Mouse (Mus musculus) frontal cortex, postnatal 36 days (tissue): ENCODE measurements around the gene Tomm40.
"Not testable (repeated sequence)": the region's sequence is repeated elsewhere in the genome, so short reads cannot be mapped to it uniquely, and the experiment has no call there.

Experiments used
- DNase-seq, 2 experiments: peaks; one replicate each; pipeline ENCODE4 v3.0.0; 2022; ENCODE audit warnings: low spot score in 2 of 2

Tomm40 gene

GRCm38 (mm10) chr7:19686927-19687583, 28.2 kb downstream of the Tomm40 start:
- DNase-seq = not testable (repeated sequence)

DNA sequence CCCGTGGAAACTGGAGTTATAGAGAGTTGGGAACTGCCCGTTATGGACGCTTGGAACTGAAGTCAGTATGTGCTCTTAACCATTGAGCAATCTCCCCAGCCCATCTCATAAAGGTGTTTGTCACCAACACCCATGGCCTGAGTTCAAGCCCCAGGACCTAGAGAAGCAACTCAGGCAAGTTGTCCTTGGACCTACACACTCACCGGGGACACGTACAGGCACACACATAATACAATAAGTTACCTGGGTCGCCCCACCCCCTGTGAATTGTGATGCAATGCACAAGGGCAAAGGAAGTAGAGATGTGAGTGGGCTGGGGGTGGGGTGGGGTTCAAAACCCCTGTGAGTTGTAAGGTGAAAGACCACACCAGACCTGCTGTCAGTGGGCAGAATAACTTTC, 28.7 kb downstream of the Tomm40 start:
- no peak for DNase-seq

- DNase-seq = no peak
These were observed 29.9 kb downstream of the Tomm40 start for GRCm38 (mm10) chr7:19685374-19685773.

- no peak for DNase-seq
These were observed 31.5 kb downstream of the Tomm40 start for GRCm38 (mm10) chr7:19683771-19684201.

- DNase-seq = no peak
These were observed 32.3 kb downstream of the Tomm40 start for GRCm38 (mm10) chr7:19682979-19683378.

DNA sequence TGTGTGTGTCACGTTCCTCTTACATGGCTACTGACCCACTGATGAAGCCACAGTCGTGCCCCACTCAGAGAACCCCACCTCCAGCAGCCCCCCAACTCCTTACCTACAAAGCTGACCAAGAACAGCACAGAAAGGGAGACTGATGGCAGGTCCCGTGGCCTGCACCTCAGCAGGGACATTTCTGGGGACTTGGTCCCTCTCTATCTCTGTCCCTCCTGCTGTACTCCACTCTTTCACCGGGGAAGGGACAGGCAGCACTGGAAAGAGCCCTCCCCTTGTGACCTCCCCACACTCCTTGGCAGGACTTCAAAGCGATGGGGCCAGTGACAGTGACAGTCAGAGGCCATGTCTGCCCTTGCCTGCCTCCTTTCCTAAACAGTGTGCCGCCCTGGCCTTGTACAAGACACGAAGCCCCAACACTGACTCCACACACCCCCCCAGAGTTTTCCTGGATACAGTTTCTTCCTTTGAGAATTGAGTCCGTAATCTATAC, 34.0 kb downstream of the Tomm40 start, which contains the start of the genes Gm44805 and Apoc4:
TSS of gene Gm44805 (minus strand) at position 222 of the 493 bp plus-strand sequence.
TSS of gene Apoc4 (minus strand) at position 278 of the 493 bp plus-strand sequence.
- no peak for DNase-seq

GRCm38 (mm10) chr7:19680702-19681101, 34.5 kb downstream of the Tomm40 start:
- DNase-seq = no peak

GRCm38 (mm10) chr7:19678901-19679300, 36.3 kb downstream of the Tomm40 start:
- no peak for DNase-seq

DNA sequence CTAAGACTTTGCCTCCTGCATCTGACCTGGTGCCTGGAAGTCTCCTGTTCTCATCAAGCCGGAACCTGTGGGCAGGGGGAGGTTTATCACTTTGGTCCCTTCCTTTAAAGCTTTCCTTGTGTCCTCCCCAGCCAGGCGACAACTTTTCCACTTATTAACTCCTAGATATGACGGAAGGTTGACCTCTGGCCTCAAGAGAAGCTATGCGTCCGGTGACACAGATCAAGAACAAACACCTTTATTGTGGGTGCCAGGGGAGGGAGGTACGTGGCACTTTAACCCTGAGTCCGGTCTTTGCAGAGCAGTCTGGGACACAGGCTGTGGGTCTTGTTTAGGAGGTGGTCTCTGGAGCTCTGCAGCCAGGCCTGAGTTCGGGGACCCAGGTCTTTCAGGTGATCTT, 37.4 kb downstream of the Tomm40 start, which contains the start of gene Apoc2:
TSS of gene Apoc2 (minus strand) at position 70 of the 400 bp plus-strand sequence.
- DNase-seq = no peak

- no peak for DNase-seq
These were observed 38.6 kb downstream of the Tomm40 start for GRCm38 (mm10) chr7:19676662-19677061.

- DNase-seq = no peak
These were observed 39.4 kb downstream of the Tomm40 start for GRCm38 (mm10) chr7:19675824-19676223.

DNA sequence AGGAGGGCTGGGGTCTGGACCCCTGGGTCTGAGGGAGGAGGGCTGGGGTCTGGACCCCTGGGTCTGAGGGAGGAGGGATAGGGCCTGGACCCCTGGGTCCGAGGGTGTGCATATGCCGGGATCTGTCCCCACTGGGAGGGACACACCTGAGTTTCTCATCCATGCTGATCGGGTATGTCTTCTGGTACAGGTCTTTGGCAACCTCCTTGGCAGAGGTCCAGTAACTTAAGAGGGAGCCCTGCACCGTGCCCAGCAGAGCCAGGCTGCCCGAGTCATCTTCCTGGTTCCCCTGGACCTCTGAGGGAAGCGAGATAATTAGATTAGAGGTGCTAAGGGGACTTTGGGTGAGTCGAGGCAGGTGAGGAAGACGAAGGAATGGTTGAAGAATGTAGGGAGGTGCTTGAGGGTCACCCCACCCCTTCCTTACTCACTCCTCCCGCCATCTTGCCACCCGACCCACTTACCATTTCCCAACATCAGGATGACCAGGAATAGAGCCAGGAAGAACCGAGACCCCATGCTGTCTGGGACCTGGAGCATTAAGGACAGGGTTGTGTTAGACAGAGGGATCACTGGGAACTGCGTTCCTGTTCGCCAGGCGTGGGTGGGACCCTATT, 42.0 kb downstream of the Tomm40 start:
- DNase-seq = no peak

- DNase-seq = no peak
These were observed 43.7 kb downstream of the Tomm40 start for GRCm38 (mm10) chr7:19671511-19671910.

GRCm38 (mm10) chr7:19668947-19669721, 46.1 kb downstream of the Tomm40 start:
- peak; percentile 89 to 95 for DNase-seq

- no peak for DNase-seq
These were observed 47.8 kb downstream of the Tomm40 start for GRCm38 (mm10) chr7:19667434-19667833.

DNA sequence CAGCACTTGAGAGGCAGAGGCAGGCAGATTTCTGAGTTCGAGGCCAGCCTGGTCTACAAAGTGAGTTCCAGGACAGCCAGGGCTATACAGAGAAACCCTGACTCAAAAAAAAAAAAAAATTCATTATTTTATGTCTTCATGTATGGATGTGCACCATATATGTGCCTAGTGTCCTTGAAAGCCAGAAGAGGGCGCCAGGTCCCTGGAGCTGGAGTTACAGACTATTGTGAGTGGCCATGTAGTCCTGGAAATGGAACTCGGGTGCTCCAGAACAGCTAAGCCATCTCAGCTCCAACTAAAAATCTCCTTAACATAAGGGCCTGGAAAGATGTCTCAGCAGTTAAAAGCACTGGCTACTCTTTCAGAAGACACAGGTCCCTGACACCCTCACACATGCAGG, 48.5 kb downstream of the Tomm40 start:
- no peak for DNase-seq

- DNase-seq = peak; percentile 98
These were observed 50.0 kb downstream of the Tomm40 start, which contains the start of gene Clptm1 for GRCm38 (mm10) chr7:19664955-19665841. Clptm1 (minus strand) TSS chr7:19665033.

GRCm38 (mm10) chr7:19664455-19664954, 50.7 kb downstream of the Tomm40 start:
- DNase-seq = no peak

DNA sequence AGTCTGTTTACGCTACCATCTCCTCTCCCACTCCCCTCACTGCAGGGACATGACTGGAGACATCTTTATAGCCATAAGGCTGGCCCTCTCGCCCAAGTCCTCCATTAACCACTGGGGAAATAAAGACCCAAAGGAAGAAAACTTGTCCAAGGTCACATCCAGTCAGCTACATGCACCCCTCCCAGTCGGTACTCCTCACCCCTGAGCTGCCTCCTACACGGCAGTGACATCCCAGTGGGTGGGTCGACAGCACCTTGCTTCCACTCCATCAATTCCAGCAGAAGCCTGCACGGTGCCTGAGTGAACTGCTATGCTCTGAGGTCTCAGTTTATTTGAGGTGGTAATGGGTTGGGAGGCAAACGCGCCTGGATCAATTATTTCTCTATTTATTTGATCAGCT, 51.3 kb downstream of the Tomm40 start:
- DNase-seq = no peak

- DNase-seq = no peak
These were observed 62.6 kb downstream of the Tomm40 start for GRCm38 (mm10) chr7:19652614-19653013.
